Mouse (Mus musculus) neural tube, embryonic 11.5 days (tissue): ENCODE results near the gene Zfp931. TPM values are rescaled to one million over a fixed set of nuclear protein-coding genes. Genes with fewer than 3 reads are reported as not detected.
"Not testable (repeated sequence)": the region's sequence is repeated elsewhere in the genome, so short reads cannot be mapped to it uniquely, and the experiment has no call there.

ENCODE experiments used
- ATAC-seq: fragments of 200-750 bp; cut with Nextera tagmentation; 2 replicates; pipeline ENCODE4 v1.8.0; 2017; ENCODE audit warnings: moderate number of reproducible peaks, mild to moderate bottlenecking, moderate TSS enrichment, moderate library complexity; ENCODE audit not compliant: insufficient read depth, low FRiP score, low TSS enrichment
- DNase-seq: peaks from one replicate; pipeline ENCODE4 v3.0.0-alpha.2; 2015; ENCODE audit warnings: low spot score
- H3K27ac ChIP-seq: fragments of 300-500 bp; sonication (generic); 2 replicates; pipeline ENCODE4 v1.5.1; 2014; ENCODE audit warnings: low read depth, mild to moderate bottlenecking, low read length
- H3K27me3 ChIP-seq: fragments of 300-500 bp; sonication (generic); 2 replicates; pipeline ENCODE4 v1.6.1; 2014; ENCODE audit warnings: mild to moderate bottlenecking, low read length, mixed read lengths; ENCODE audit not compliant: control insufficient read depth, insufficient read depth
- H3K36me3 ChIP-seq: fragments of 300-500 bp; sonication (generic); 2 replicates; pipeline ENCODE4 v1.6.1; 2014; ENCODE audit warnings: mild to moderate bottlenecking, low read length, moderate library complexity, mixed read lengths; ENCODE audit not compliant: control insufficient read depth, insufficient read depth
- H3K4me1 ChIP-seq: fragments of 300-500 bp; sonication (generic); 2 replicates; pipeline ENCODE4 v1.6.1; 2014; ENCODE audit warnings: low read length, mixed read lengths; ENCODE audit not compliant: control insufficient read depth, insufficient read depth
- H3K4me2 ChIP-seq: fragments of 300-500 bp; sonication (generic); 2 replicates; pipeline ENCODE4 v1.6.1; 2014; ENCODE audit warnings: low read depth, mild to moderate bottlenecking, moderate library complexity
- H3K4me3 ChIP-seq: fragments of 300-500 bp; sonication (generic); 2 replicates; pipeline ENCODE4 v1.5.1; 2014; ENCODE audit warnings: low read depth, low read length
- H3K9ac ChIP-seq: fragments of 300-500 bp; sonication (generic); 2 replicates; pipeline ENCODE4 v1.6.1; 2014; ENCODE audit warnings: mild to moderate bottlenecking, low read length
- H3K9me3 ChIP-seq: fragments of 300-500 bp; sonication (generic); 2 replicates; pipeline ENCODE4 v1.6.1; 2016; ENCODE audit warnings: low read length; ENCODE audit not compliant: control insufficient read depth
- WGBS: fragments of 180-500 bp; shearing (Covaris S2); extraction: QIAGEN DNeasy Blood & Tissue Kit; methylation state at CpG from one replicate; pipeline ENCODE4 v1.1.7; 2014; 5-methylcytosine and 5-hydroxymethylcytosine counted together
- polyA plus RNA-seq: library from polyadenylated mRNA; unstranded; fragments of >200 nt; fragmentation: Nextera tagmentation; extraction: Ambion mirVana; gene quantifications from 2 replicates; pipeline ENCODE4 v1.2.1, GENCODE M21; 2014

Gene Zfp931
- polyA plus RNA-seq, 1 experiment from 2014 or later: 11.6 TPM

GRCm38 (mm10) chr2:178023861-178024260 is 54.4 kb downstream of the Zfp931 start:
- H3K4me1 ChIP-seq, H3K9me3 ChIP-seq, ATAC-seq, H3K27me3 ChIP-seq, H3K36me3 ChIP-seq, H3K9ac ChIP-seq, H3K27ac ChIP-seq: not testable (repeated sequence)
- H3K4me3 ChIP-seq: peak overlapping the region; percentile 50
- peak; percentile 8 for DNase-seq
- WGBS: 18% methylated on average over 2 of the region's 2 CpGs
- peak overlapping the region; percentile 44 for H3K4me2 ChIP-seq

- H3K27me3 ChIP-seq, ATAC-seq, H3K4me1 ChIP-seq, H3K9me3 ChIP-seq, H3K27ac ChIP-seq, H3K36me3 ChIP-seq: not testable (repeated sequence)
- 2% methylated on average over 13 of the region's 15 CpGs for WGBS
- Histone ChIP-seq H3K4me2 (peak within 1 kb of the TSS; percentile 44), H3K9ac (peak within 1 kb of the TSS; percentile 49), H3K4me3 (peak within 1 kb of the TSS; percentile 50)
- peak; percentile 57 for DNase-seq
Observed at GRCm38 (mm10) chr2:178023011-178023611, 55.2 kb downstream of the Zfp931 start, which contains the start of gene Zfp971. Gene Zfp971 (plus strand): TSS chr2:178023284.

- H3K4me2 ChIP-seq, H3K4me1 ChIP-seq, DNase-seq, H3K9me3 ChIP-seq, H3K27me3 ChIP-seq, H3K9ac ChIP-seq, H3K27ac ChIP-seq, H3K36me3 ChIP-seq, ATAC-seq, H3K4me3 ChIP-seq: not testable (repeated sequence)
- WGBS: 90% methylated on average over 8 of the region's 8 CpGs
Observed at GRCm38 (mm10) chr2:178020773-178021172, 57.5 kb downstream of the Zfp931 start.

GRCm38 (mm10) chr2:178019486-178019885 is 58.8 kb downstream of the Zfp931 start:
- H3K36me3 ChIP-seq, ATAC-seq, H3K4me3 ChIP-seq, H3K4me1 ChIP-seq, H3K27ac ChIP-seq, H3K9ac ChIP-seq, H3K9me3 ChIP-seq, H3K4me2 ChIP-seq, DNase-seq, H3K27me3 ChIP-seq: not testable (repeated sequence)
- WGBS: 87% methylated on average over 3 of the region's 3 CpGs

Other genes with a start within 250 kb of the Zfp931 start
- gene Gm14325, start 238.1 kb downstream of the Zfp931 start, polyA plus RNA-seq: 32.1 and 34.5 TPM in 2 replicates
- gene Gm14327, start 181.4 kb downstream of the Zfp931 start, polyA plus RNA-seq: 1.8 and 2.6 TPM in 2 replicates
- gene Zfp972, start 152.9 kb downstream of the Zfp931 start, polyA plus RNA-seq: not detected in 2 replicates
- gene Gm14326, start 121.2 kb downstream of the Zfp931 start, polyA plus RNA-seq: 15.4 and 20.3 TPM in 2 replicates
- gene Zfp971, start 55.2 kb downstream of the Zfp931 start, polyA plus RNA-seq: 13.6 and 14.0 TPM in 2 replicates
- gene Phactr3, start 40.5 kb upstream of the Zfp931 start, polyA plus RNA-seq: 11.4 and 14.7 TPM in 2 replicates